Mouse (Mus musculus) T-helper 1 cell (primary cell): Measurements from ENCODE around the gene Phc3.

Source experiments
- in situ Hi-C: fragments of 300-600 bp; cut with MboI, MseI; formaldehyde crosslinking; loops from one replicate; pipeline ENCODE4 v1.15.1; 2025; ENCODE audit warnings: high pct_unique_total_duplicates

The Phc3 gene

GRCm38 (mm10) chr3:30981616-30982380 is 12.6 kb upstream of the Phc3 start:
- in situ Hi-C loops = no loop called here

DNA sequence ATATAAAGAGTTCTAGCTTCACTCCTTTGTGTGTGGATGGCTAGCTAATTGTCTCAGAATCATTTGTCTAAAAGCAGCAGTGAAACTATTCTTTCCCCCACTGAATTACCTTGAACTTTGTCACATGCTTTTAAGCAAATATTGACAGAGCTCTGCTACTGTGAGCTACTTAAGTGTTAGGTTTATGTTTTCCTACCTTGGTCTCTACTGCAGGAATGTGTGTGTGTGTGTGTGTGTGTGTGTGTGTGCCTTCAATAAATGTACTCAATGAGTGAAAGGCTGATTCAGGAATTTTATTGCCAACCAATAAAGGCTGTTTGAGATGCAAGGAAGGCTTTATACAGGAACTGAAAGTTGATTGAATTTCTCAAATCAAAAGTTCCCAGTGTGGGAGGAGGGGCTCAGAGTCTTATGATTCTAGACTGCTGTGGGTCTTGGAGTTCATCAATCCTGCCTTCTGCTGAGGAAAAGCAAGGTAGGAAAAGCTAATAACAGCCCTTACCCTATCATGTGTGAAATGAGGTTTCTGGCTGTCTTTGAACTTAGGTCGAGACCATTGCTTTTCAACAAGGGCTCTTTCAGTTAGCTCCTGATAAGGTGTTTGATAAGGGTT is 7.9 kb upstream of the Phc3 start:
- in situ Hi-C loops = no loop called here

DNA sequence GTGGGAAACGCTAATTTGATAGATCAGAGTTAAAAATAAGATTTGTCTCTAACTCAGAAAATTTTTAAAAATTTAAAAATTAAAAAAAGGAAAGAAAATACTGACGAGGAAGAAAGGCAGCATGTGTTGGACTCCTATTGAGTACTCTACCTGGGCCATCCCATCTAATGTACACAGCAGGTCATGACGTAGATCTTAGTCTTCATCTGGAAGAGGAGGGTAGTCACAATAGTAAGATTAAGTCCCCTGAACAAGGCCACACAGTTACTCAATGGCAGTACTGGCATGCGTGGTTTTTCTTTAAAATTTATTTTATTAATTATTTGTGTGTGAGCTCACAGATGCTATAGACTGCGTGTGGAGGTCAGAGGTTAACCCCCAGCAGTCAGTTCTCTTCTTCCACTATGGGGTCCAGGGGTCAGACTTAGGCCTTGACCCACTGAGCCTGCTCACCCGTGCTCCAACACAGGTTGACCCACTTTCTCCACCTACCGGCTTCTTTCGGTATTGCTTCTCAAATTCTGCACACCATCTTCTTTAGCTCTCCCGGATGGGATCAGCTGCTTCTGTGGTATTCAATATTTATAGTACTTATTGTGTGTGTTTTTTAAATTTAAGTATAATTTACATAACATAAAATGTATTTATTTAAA is 6.0 kb upstream of the Phc3 start:
- in situ Hi-C loops = no loop called here

- in situ Hi-C loops = loop anchor here (5.0 kb wide), 1 partner anchor 169 kb away; no protein-coding TSS in a partner anchor
These were observed 603 bp downstream of the Phc3 start for GRCm38 (mm10) chr3:30968531-30969092.

GRCm38 (mm10) chr3:30965644-30966043 is 3.6 kb downstream of the Phc3 start:
- in situ Hi-C loops = loop anchor here (5.0 kb wide), 1 partner anchor 172 kb away; no protein-coding TSS in a partner anchor

- in situ Hi-C loops = no loop called here
These were observed 5.0 kb downstream of the Phc3 start for GRCm38 (mm10) chr3:30964216-30964615.

DNA sequence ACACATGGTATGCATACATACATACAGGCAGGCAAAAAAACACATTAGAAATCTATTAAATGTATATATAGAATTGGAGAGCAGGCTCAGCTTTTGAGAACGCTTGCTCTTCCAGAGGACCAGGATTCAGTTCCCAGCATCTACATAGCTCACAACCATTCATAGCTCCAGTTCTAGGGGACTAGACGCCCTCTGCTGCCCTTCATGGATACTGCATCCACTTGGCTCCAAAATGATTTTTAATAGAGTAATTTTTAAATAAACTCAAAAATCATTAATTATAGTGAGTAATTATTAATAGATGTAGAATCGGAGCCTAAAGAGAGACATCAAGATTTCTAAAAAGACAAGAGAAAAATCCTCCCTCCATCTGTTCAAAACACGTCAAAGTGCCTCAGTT is 6.1 kb downstream of the Phc3 start:
- in situ Hi-C loops = no loop called here

- in situ Hi-C loops = no loop called here
These were observed 9.1 kb downstream of the Phc3 start for GRCm38 (mm10) chr3:30959868-30960831.

GRCm38 (mm10) chr3:30958709-30959108 is 10.5 kb downstream of the Phc3 start:
- in situ Hi-C loops = no loop called here

DNA sequence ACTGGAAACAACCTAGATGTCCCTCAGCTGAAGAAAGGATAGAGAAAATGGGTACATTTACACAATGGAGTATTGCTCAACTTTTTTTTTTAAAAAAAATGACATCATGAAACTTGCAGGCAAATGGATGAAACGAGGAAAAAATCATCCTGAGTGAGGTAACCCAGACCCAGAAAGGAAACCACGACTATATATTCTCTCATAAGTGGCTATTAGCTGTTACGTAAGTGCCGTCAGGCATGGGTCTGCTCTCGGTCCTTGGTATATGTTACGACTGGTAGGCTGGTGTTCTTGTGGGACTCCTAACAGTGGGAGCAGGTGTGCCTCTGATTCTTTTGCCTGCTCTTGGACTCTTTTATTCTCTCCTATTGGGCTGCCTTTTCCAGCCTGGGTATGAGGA is 12.9 kb downstream of the Phc3 start:
- in situ Hi-C loops = no loop called here

GRCm38 (mm10) chr3:30952273-30953070 is 16.7 kb downstream of the Phc3 start:
- in situ Hi-C loops = no loop called here

DNA sequence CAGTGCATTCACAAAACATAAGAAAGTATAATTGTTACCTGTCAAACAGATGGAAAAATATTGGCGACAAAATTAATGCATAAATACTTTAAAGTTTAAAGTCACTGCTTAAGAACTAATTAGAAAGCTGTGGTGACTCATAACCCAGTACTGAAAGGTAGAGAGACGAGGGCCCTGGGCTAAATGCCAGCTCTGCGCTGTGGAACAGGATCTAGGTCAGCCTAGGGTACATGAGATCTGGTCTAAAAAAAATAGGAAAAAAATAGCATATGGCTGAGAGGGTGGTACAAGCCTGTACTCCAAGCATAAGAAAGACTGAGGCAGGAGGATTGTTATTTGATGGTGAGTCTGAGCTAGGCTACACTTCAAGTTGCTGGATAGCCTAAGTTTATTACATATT is 17.6 kb downstream of the Phc3 start:
- in situ Hi-C loops = no loop called here

DNA sequence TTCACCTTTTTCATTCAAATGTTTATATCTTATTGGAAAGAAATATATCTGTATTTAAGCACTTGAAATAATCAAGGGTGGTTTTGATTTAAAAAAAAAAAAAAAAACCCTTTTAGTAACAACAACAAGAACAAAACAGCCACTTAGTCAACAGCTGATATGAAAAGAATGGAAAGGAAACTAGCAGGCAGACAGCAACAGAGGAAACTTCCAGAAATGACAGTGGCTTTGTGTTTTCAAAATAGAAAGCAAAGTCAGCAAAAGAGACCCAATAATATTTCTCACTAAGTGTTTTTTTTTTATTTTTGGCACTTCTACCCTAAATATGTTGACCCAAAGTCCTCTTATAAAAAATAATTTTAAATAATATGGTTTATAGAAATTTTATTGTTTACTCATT is 34.8 kb downstream of the Phc3 start:
- in situ Hi-C loops = no loop called here

- in situ Hi-C loops = no loop called here
These were observed 39.4 kb downstream of the Phc3 start for GRCm38 (mm10) chr3:30929828-30930227.

GRCm38 (mm10) chr3:30927664-30928063 is 41.6 kb downstream of the Phc3 start:
- in situ Hi-C loops = no loop called here

- in situ Hi-C loops = no loop called here
These were observed 52.1 kb downstream of the Phc3 start for GRCm38 (mm10) chr3:30917160-30917559.

DNA sequence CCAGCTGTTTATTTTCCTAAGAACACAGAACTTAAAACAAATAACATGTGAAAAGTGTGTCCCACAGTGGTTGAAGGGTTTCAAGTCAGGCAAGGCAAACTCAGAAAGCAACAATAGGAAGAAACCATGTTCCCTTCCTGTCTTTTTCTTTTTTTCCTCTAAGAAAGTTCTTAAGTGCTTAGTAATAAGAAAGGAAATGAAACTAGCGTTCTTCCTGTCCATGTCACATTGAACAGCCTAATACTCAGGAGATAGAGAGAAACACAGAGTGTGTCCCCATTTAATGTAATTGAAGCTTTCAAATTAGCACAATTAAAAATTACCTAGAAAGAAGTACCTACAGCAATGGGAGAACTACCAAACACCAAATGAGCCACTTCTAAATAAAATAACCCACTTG is 64.6 kb downstream of the Phc3 start:
- in situ Hi-C loops = no loop called here

- in situ Hi-C loops = no loop called here
These were observed 69.8 kb downstream of the Phc3 start for GRCm38 (mm10) chr3:30899407-30899806.

- in situ Hi-C loops = no loop called here
These were observed 72.5 kb downstream of the Phc3 start for GRCm38 (mm10) chr3:30896721-30897120.

GRCm38 (mm10) chr3:30889014-30889413 is 80.2 kb downstream of the Phc3 start:
- in situ Hi-C loops = no loop called here
